Mouse (Mus musculus): ENCODE data around the gene Fam71e2. TPM values are rescaled to one million over a fixed set of nuclear protein-coding genes. Genes with fewer than 3 reads are reported as not detected.

Gene Fam71e2
- polyA plus RNA-seq (2012; fragmentation: generic; extraction: Trizol) = not detected

DNA sequence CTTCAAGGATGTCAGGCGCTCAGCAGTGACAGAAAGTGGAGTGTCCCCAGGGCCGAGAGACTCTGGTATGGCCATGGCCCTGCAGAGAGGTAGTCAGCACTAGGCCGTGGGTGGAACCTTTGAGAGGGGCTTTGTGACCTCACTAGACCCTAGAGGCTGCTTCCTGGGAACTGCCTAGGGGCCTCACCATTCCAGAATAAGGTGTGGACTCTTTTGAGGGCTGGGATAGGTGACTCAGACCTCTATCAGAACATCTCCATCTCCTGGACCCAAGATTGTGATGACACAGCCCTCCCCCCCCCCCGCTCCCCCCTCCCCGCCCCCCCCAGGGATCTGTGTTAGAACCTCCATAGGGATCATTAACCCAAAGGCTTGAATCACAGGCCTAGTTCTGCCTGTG is at the start of gene Fam71e2:
Gene Fam71e2, minus strand, starts transcription at position 101 of the 400 bp plus-strand sequence.
- H3K4me3 ChIP-seq = no peak within 1 kb of the TSS
- H3K36me3 ChIP-seq (ENCODE audit: control insufficient read depth, insufficient read depth) = no peaks in the 10 kb centered on the region
- no peak within 1 kb of the TSS for H3K4me2 ChIP-seq (ENCODE audit: low read depth)
- H3K79me2 ChIP-seq (ENCODE audit: control insufficient read depth, insufficient read depth) = no peaks in the 10 kb centered on the region
- TF ChIP-seq REST (IDR thresholded peaks at IDR 0.05; ENCODE audit: insufficient read depth, insufficient read length) = no peak
- no peak for TF ChIP-seq USF1 (IDR thresholded peaks at IDR 0.05; ENCODE audit: low read depth)
- TF ChIP-seq POLR2AphosphoS2 (IDR thresholded peaks at IDR 0.05; ENCODE audit: insufficient read length, low read depth) = no peak
- no peak for TF ChIP-seq E2F4 (IDR thresholded peaks at IDR 0.05; ENCODE audit: insufficient read depth)
- no peak for TF ChIP-seq TCF3 (IDR thresholded peaks at IDR 0.05; ENCODE audit: insufficient read length, low read depth)
- no peak within 1 kb of the TSS for H3ac ChIP-seq (ENCODE audit: control insufficient read depth, insufficient read length)
- H3K27me3 ChIP-seq (ENCODE audit: control insufficient read depth, insufficient read depth, insufficient read length) = peaks cover 4% of the 10 kb centered on the region

DNA sequence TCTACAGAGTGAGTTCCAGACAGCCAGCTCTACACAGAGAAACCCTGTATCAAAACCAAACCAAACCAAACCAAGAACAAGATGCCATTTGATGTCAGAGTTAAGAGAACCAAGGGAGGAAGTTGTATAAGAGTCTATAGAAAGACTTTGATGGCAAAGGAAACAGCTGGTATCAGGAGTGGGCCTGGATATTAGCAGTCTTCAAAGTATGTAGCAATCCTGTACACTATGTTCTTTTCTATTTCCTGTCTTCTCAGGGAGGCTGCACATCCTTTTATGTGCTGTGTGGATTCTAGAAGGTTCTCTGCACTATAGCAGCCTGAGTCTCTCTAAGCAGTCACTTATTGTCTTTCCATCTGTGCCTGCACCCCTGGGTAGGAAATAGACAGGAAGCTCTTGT is 45.5 kb upstream of the Fam71e2 start:
- no peaks in the 10 kb centered on the region for H3K27me3 ChIP-seq (ENCODE audit: control insufficient read depth, insufficient read depth, insufficient read length)
- H3ac ChIP-seq (ENCODE audit: control insufficient read depth, insufficient read length) = no peak overlapping the region
- no peak for TF ChIP-seq MYOG (IDR thresholded peaks at IDR 0.05; ENCODE audit: control insufficient read depth in 1 of 3, insufficient read depth in 1 of 3, insufficient read length in 2 of 3, low read depth in 2 of 3)
- no peak for TF ChIP-seq SRF (IDR thresholded peaks at IDR 0.05; ENCODE audit: control insufficient read depth, insufficient read length, low read depth)
- TF ChIP-seq POLR2AphosphoS2 (IDR thresholded peaks at IDR 0.05; ENCODE audit: insufficient read length, low read depth) = no peak
- TF ChIP-seq USF1 (IDR thresholded peaks at IDR 0.05; ENCODE audit: low read depth) = no peak
- TF ChIP-seq CEBPB (IDR thresholded peaks at IDR 0.05; ENCODE audit: insufficient read depth, poor library complexity, severe bottlenecking) = no peak
- no peak for TF ChIP-seq MYOD1 (IDR thresholded peaks at IDR 0.05; ENCODE audit: control insufficient read depth in 1 of 3, insufficient read length in 2 of 3, low read depth in 2 of 3)
- no peak for TF ChIP-seq TCF12 (IDR thresholded peaks at IDR 0.05; ENCODE audit: insufficient read depth, poor library complexity, severe bottlenecking)
- no peak for TF ChIP-seq MAX (IDR thresholded peaks at IDR 0.05; ENCODE audit: low read depth)
- no peak for TF ChIP-seq REST (IDR thresholded peaks at IDR 0.05; ENCODE audit: insufficient read depth, insufficient read length)
- no peak for TF ChIP-seq E2F4 (IDR thresholded peaks at IDR 0.05; ENCODE audit: insufficient read depth)
- TF ChIP-seq TCF3 (IDR thresholded peaks at IDR 0.05; ENCODE audit: insufficient read length, low read depth) = no peak
- no peak for TF ChIP-seq POLR2A (IDR thresholded peaks at IDR 0.05; ENCODE audit: insufficient read length, low read depth)
- no peak overlapping the region for H3K4me3 ChIP-seq
- H3K4me2 ChIP-seq (ENCODE audit: low read depth) = no peak overlapping the region
- H3K79me2 ChIP-seq (ENCODE audit: control insufficient read depth, insufficient read depth) = peaks cover 5% of the 10 kb centered on the region
- H3K36me3 ChIP-seq (ENCODE audit: control insufficient read depth, insufficient read depth) = no peaks in the 10 kb centered on the region

DNA sequence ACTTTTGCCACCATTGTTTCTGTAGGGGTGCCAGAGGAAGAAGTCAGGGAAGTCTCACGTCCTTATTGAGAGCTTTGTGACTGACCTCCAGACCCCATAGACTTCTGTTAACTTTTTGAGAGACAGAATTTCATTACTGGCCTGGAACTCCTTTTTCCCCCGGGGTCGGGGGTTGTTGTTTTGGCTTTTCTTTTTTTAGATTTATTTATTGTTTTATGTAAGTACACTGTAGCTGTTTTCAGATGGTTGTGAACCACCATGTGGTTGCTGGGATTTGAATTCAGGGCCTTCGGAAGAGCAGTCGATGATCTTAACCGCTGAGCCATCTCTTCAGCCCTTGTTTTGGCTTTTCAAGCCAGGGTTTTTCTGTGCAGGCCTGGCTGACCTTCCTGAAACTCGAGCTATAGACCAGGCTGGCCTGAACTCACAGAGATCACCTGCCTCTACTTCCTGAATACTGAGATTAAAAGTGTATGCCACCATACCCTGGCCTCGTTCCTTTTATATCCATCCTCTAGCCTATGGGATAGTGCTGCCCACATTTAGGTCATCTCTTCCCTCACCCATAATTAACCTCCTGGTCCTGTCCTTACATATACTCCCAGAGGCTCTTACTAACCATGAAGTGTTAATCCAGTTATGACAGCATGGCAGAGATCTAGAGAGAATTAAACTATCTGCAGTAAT is 42.1 kb upstream of the Fam71e2 start:
- H3K27me3 ChIP-seq (ENCODE audit: control insufficient read depth, insufficient read depth, insufficient read length) = no peaks in the 10 kb centered on the region
- TF ChIP-seq TCF3 (IDR thresholded peaks at IDR 0.05; ENCODE audit: insufficient read length, low read depth) (no peak), MAX (IDR thresholded peaks at IDR 0.05; ENCODE audit: low read depth) (no peak), CEBPB (IDR thresholded peaks at IDR 0.05; ENCODE audit: insufficient read depth, poor library complexity, severe bottlenecking) (no peak), MYOD1 (IDR thresholded peaks at IDR 0.05; ENCODE audit: control insufficient read depth in 1 of 3, insufficient read length in 2 of 3, low read depth in 2 of 3) (no peak), MYOG (IDR thresholded peaks at IDR 0.05; ENCODE audit: control insufficient read depth in 1 of 3, insufficient read depth in 1 of 3, insufficient read length in 2 of 3, low read depth in 2 of 3) (no peak), E2F4 (IDR thresholded peaks at IDR 0.05; ENCODE audit: insufficient read depth) (no peak), SRF (IDR thresholded peaks at IDR 0.05; ENCODE audit: control insufficient read depth, insufficient read length, low read depth) (no peak), TCF12 (IDR thresholded peaks at IDR 0.05; ENCODE audit: insufficient read depth, poor library complexity, severe bottlenecking) (no peak), REST (IDR thresholded peaks at IDR 0.05; ENCODE audit: insufficient read depth, insufficient read length) (no peak), POLR2AphosphoS2 (IDR thresholded peaks at IDR 0.05; ENCODE audit: insufficient read length, low read depth) (no peak), POLR2A (IDR thresholded peaks at IDR 0.05; ENCODE audit: insufficient read length, low read depth) (no peak), USF1 (IDR thresholded peaks at IDR 0.05; ENCODE audit: low read depth) (no peak)
- peak overlapping the region; percentile 93 for H3K4me3 ChIP-seq
- H3ac ChIP-seq (ENCODE audit: control insufficient read depth, insufficient read length) = peak overlapping the region; percentile 86
- H3K79me2 ChIP-seq (ENCODE audit: control insufficient read depth, insufficient read depth) = peaks cover 30% of the 10 kb centered on the region
- H3K4me2 ChIP-seq (ENCODE audit: low read depth) = peak overlapping the region; percentile 88
- peaks cover 18% of the 10 kb centered on the region for H3K36me3 ChIP-seq (ENCODE audit: control insufficient read depth, insufficient read depth)

DNA sequence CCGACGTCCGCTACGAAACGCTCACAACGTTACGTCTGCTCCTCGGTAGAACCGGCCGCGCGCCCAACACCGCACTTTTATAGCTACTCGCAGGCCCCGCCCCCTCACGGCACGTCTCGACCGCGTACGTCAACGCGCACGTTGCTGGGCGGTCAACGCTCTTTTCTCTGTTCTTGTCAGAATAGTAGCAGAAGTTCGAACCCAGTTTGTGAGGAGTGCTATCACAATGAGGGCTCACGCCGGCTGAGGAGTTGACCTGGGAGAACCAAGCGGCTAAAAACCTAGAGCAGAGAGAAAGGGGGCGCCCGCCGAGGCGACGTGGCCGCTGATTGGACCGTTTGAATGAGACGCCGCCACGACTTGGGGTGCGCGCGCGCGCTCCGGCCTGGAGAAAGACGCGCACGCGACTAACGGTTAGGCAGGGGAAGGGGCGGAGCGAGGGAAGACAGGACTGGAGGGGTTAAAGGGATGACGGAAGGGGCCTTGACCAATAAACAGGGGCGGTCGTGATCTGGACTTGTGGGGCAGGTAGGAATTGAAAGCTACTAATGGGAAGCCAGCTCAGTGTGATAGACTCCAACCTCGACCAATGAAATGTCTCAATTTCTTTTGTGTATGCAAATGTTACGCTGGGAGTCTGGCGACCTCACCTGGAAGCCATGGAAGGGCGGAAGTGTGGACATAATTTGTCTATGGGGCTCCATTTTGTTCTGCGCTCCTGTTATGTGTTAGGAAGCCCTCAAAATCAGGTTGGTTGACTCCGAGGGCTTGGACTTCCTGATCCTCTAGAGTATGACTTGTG is 41.4 kb upstream of the Fam71e2 start, which contains the start of gene Ube2s:
Gene Ube2s, minus strand, starts transcription at position 288 of the 802 bp plus-strand sequence.
- H3K27me3 ChIP-seq (ENCODE audit: control insufficient read depth, insufficient read depth, insufficient read length) = no peaks in the 10 kb centered on the region
- peak within 1 kb of the TSS; percentile 88 for H3K4me2 ChIP-seq (ENCODE audit: low read depth)
- peaks cover 20% of the 10 kb centered on the region for H3K36me3 ChIP-seq (ENCODE audit: control insufficient read depth, insufficient read depth)
- peak within 1 kb of the TSS; percentile 93 for H3K4me3 ChIP-seq
- TF ChIP-seq MYOD1 (IDR thresholded peaks at IDR 0.05; ENCODE audit: control insufficient read depth in 1 of 3, insufficient read length in 2 of 3, low read depth in 2 of 3) (no peak), SRF (IDR thresholded peaks at IDR 0.05; ENCODE audit: control insufficient read depth, insufficient read length, low read depth) (no peak), POLR2A (IDR thresholded peaks at IDR 0.05; ENCODE audit: insufficient read length, low read depth) (peak; percentile 68), MYOG (IDR thresholded peaks at IDR 0.05; ENCODE audit: control insufficient read depth in 1 of 3, insufficient read depth in 1 of 3, insufficient read length in 2 of 3, low read depth in 2 of 3) (no peak), POLR2AphosphoS2 (IDR thresholded peaks at IDR 0.05; ENCODE audit: insufficient read length, low read depth) (peak; percentile 81), E2F4 (IDR thresholded peaks at IDR 0.05; ENCODE audit: insufficient read depth) (peak; percentile 90)
- H3K79me2 ChIP-seq (ENCODE audit: control insufficient read depth, insufficient read depth) = peaks cover 30% of the 10 kb centered on the region
- peak within 1 kb of the TSS; percentile 86 for H3ac ChIP-seq (ENCODE audit: control insufficient read depth, insufficient read length)
